Mouse (Mus musculus): ENCODE results near the gene Tor1aip1. TPM values are rescaled to one million over a fixed set of nuclear protein-coding genes. Genes with fewer than 3 reads are reported as not detected.
A peak's percentile ranks its signal among the peaks of the same experiment; 100 is the strongest.
"Not testable (repeated sequence)": the region's sequence is repeated elsewhere in the genome, so short reads cannot be mapped to it uniquely, and the experiment has no call there.

Tor1aip1 gene
- polyA plus RNA-seq, 1 experiment = 65.1 TPM

DNA sequence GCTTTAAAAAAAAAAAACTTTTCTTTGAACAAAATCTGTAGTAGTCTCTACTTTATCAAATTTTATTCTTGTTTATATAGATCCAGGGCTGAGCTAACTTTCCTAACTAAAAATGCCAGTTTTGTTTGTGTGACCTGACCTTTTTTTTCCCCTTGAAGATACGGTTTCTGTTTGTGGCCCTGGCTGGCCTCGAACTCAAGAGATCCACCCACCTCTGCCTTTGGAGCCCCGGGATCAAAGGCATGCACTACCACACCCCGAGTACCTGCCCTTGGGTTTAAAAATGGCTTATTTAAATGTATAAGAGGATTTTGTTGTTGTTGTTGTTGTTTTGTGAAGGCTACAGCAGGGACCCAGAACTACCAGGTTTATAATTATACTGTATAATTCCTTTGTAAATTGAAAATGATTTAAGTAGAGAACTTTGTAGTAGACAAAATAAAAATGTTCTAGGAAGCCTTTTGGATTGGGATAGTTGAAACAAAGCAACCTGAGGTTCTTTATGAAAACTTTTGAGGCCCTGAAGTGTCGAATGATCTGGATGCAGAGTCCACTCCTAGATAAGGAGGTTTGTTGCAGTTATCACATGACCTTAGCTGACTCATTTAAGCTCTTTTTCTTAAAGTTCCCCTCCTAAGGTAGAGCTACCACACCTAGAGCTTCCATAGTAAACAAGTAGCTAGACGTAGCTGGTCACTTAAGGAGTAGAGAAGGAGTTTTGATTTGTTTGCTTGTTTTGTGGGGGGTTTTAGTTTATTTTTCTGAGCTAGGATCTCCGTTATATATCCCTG lies 5.4 kb upstream of the Tor1aip1 start:
- Histone ChIP-seq H3K27ac (replicated peaks; ENCODE audit: low read depth, low read length) (peak overlapping the region; percentile 41), H3K4me3 (ENCODE audit: insufficient read depth, low read depth, low read length) (peak overlapping the region; percentile 59), H3K4me1 (ENCODE audit: control insufficient read depth, insufficient read depth, insufficient read length, low read length) (peaks cover 2% of the 10 kb centered on the region; the same call in 1 of the 2 replicates)

DNA sequence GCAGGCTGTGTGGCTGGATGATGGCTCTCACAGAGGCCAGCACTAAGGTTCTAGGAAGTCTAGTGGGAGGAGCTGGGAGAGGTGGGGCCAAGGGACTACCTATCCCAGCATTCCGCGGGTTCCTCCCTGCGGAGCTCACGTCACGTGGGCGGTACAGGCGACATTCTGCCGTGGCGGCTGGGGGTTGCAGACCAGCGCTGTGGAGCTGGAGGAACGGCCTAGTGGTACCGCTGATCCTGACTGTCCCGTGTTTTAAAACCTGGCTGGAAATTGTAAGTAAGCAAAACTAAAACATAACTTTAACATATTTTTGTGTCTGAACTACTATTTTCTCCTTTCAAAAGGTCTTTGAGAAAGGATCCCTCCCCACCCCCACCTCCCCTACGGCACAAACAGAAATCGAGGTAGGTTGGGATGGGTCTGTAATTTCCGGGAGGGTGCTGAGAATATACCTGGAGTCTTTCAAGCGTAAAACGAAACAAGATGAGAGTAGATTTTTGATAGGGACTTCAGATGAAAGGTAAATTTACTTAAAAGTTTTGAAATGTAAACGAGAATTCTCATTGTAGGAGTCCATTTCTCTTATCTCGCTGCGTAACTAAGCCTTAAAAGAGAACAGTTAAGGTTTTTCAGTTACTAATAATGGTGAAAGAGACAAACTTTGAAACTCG lies 4.6 kb upstream of the Tor1aip1 start:
- Histone ChIP-seq H3K4me3 (ENCODE audit: insufficient read depth, low read depth, low read length) (peak overlapping the region; percentile 57), H3K4me1 (ENCODE audit: control insufficient read depth, insufficient read depth, insufficient read length, low read length) (peaks cover 2% of the 10 kb centered on the region; the same call in 1 of the 2 replicates), H3K27ac (replicated peaks; ENCODE audit: low read depth, low read length) (peak overlapping the region; percentile 48)

DNA sequence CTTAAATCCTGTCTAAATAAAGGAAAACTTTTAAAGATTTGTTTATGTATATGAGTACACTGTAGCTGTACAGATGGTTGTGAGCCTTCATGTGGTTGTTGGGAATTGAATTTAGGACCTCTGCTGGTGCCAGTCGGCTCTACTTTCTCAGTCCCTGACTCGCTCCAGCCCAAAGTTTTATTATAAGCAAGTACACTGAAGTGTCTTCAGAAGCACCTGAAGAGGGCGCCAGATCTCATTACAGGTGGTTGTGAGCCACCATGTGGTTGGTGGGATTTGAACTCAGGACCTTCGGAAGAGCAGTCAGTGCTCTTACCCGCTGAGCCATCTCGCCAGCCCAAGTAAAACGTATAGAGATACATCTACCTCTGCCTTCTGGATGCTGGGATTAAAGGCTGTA lies 3.7 kb upstream of the Tor1aip1 start:
- not testable (repeated sequence) for H3K27ac ChIP-seq (replicated peaks; ENCODE audit: low read depth, low read length); H3K4me1 ChIP-seq (ENCODE audit: control insufficient read depth, insufficient read depth, insufficient read length, low read length); H3K4me3 ChIP-seq (ENCODE audit: insufficient read depth, low read depth, low read length)

DNA sequence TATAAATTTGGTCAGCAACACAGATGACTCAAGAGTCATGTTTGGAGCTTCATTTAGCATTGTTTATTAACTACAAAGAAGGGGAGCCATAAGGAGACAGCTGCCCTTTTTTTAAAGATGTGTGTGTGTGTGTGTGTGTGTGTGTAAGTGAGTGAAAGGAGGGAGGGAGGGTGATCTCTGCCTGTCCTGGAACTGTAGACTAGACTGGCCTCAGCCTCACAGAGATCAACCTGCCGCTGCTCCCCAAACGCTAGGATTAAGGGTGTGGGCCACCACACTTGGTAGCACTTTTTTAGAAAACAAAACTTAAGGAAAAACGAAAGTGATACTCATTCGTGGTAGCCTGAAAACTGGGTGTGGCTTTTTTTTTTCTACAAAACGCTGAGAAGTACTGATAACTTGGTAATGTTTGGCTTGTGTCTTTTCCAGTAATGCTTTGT lies 884 bp upstream of the Tor1aip1 start:
- Histone ChIP-seq H3K4me1 (ENCODE audit: control insufficient read depth, insufficient read depth, insufficient read length, low read length) (peaks cover 2% of the 10 kb centered on the region; the same call in 1 of the 2 replicates), H3K4me3 (ENCODE audit: insufficient read depth, low read depth, low read length) (peak overlapping the region; percentile 56), H3K27ac (replicated peaks; ENCODE audit: low read depth, low read length) (peak overlapping the region; percentile 96)

DNA sequence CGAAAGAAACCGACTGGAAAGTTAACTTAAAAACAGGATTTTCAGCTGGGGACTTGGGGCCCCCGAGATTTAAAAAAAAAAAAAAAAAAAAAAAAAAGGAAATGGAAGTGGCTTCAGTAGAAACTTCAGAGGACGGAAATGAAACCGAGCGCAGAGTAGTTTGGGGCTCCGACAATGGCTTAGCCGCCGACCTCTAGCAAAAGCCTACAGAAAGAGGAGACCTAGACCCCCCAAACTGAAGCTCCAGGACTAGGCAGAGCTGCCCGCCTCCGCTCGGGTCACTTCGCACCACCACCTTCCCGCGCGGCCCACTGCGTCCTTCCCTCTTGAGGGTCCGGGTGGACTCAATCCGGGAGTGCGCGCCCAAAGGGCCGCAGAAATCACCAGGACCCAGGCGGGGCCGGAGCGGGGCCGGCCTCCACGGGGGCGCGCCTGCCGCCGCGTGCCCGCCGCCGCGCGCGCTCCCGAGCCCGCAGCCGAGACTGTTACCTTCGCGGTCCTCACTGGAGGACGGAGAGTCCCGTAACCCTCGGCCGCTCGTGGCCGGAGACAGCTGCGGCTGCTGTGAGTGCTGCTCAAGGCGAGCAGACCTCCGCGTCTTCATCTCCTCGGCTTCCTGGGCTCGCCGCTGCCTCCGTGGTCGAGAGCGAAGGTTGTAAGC lies 881 bp downstream of the Tor1aip1 start, which contains the start of gene Tor1aip2:
TSS of gene Tor1aip2 (plus strand) at position 135 of the 661 bp plus-strand sequence.
- Histone ChIP-seq H3K4me1 (ENCODE audit: control insufficient read depth, insufficient read depth, insufficient read length, low read length) (peaks cover 2% of the 10 kb centered on the region; the same call in 1 of the 2 replicates), H3K4me3 (ENCODE audit: insufficient read depth, low read depth, low read length) (peak within 1 kb of the TSS; percentile 74), H3K27ac (replicated peaks; ENCODE audit: low read depth, low read length) (peak within 1 kb of the TSS; percentile 97)

DNA sequence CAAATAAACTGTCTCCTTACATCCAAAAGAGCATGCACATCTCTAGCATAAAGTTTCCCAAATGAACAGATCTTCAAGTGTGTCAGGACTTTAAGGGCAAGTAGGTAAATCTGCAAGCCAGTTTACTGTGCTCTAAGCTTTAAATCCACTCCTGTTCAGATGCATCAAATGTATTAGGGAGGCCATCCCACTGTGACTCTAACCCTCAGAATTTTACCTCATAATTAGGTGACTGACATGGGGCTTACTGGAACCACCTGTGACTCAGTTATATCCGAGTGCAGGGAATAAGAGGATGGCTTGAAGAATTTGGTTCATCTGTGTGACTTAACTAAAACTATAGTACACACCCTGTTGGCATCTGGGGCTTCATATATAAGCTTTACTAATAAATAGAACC lies 1.6 kb downstream of the Tor1aip1 start:
- peak overlapping the region; percentile 74 for H3K4me3 ChIP-seq (ENCODE audit: insufficient read depth, low read depth, low read length)
- H3K27ac ChIP-seq (replicated peaks; ENCODE audit: low read depth, low read length) = no peak overlapping the region
- H3K4me1 ChIP-seq (ENCODE audit: control insufficient read depth, insufficient read depth, insufficient read length, low read length) = peaks cover 2% of the 10 kb centered on the region; the same call in 1 of the 2 replicates

DNA sequence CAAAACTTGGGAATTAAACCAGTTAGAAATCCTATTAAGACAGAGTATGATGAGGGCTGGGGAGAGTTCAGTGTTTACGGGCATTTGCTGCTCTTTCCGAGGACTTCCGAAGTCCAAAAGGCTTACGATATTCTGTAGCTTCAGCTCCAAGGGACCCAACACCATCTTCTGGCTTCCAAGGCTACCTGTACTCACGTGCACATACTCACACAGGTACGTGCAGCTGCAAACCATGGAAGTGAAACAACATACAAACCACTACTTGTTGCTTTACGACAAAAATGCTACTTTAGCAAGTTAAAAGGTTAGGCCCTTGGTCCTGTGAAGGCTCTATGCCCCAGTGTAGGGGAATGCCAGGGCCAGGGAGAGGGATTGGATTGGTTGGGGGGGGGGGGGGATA lies 2.4 kb downstream of the Tor1aip1 start:
- Histone ChIP-seq H3K4me3 (ENCODE audit: insufficient read depth, low read depth, low read length) (peak overlapping the region; percentile 5; the same call in 1 of the 2 replicates), H3K4me1 (ENCODE audit: control insufficient read depth, insufficient read depth, insufficient read length, low read length) (peaks cover 2% of the 10 kb centered on the region; the same call in 1 of the 2 replicates), H3K27ac (replicated peaks; ENCODE audit: low read depth, low read length) (no peak overlapping the region)

DNA sequence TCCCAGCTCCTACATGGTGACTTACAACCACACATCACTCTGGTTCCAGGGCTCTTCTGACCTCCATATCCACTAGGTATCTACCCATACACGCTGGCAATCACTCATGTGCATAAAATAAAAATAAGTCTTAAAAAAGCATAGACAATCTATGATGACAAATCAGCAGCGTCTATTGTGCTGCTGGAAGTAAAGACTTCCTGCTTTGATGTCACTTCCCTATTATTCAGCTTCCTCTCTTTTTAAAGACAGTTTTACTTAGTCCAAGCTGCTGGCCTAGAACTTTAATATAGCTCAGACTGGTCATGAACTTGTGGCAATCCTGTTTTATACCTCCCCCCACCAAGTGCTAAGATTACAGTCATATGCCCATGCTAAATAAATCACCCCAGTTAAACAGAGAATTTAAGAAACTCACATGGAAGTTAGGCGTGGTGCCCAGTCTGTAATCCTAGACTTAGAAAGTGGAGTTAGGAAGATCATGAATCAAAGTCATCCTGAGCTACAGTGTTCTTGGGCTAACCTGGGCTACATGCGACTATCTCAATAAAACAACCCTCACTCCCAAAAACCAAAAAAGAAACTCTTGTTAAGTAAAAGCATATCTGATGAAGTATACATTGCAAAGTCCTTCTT lies 7.8 kb downstream of the Tor1aip1 start:
- H3K27ac ChIP-seq (replicated peaks; ENCODE audit: low read depth, low read length) = no peak overlapping the region
- H3K4me3 ChIP-seq (ENCODE audit: insufficient read depth, low read depth, low read length) = no peak overlapping the region
- H3K4me1 ChIP-seq (ENCODE audit: control insufficient read depth, insufficient read depth, insufficient read length, low read length) = no peaks in the 10 kb centered on the region

DNA sequence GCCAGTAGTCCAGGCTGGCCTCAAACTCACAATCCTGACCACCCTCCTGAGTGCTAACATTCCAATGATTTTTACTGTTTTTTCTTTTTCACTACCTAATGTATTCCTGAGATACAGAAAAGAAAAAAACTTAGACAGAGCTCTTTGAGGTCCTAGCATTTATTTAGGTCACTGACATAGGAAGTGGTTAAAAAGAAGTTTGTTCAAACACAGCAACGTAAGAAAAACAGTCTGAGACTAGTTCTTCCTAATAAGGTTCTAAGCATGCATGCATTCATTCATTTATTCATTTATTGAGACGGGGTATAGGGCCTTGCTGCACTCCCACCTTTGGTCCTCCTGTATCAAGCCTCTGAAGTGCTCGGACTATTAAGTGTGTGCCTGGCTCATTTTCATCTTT lies 8.4 kb downstream of the Tor1aip1 start:
- H3K4me3 ChIP-seq (ENCODE audit: insufficient read depth, low read depth, low read length) = no peak overlapping the region
- H3K27ac ChIP-seq (replicated peaks; ENCODE audit: low read depth, low read length) = no peak overlapping the region
- H3K4me1 ChIP-seq (ENCODE audit: control insufficient read depth, insufficient read depth, insufficient read length, low read length) = no peaks in the 10 kb centered on the region

DNA sequence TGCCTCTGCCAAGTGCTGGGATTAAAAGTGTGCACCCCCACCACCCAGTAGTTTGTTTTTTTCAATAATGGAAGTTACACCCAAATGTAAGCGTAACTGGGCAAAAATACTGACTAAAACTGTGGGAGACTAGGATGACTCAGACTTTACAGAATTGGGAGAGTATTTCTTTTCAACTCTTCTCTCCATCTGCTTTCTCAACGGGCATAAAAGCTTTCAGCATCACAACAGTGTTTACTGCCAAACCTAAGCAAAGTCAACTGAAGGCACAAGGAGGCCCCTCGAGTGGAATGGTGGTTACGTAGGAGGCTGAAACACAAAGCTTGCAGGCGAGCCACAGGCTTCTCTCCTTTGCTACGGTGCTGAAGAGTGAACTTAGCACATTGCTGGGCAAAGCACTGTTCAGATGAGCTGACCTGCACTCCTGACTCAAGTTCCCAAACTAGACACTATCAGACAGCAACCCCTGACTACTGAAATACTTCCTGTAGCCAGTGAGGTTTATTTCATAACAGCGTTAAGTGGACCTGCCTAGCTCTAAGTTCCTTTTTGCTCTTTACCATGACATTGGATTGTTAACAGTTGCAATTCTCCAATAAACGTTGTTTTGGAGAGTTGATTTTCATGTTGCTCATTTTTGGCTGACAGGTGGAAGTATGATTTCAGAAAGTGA lies 11.3 kb downstream of the Tor1aip1 start:
- no peak overlapping the region; the same call in 1 of the 2 replicates for H3K27ac ChIP-seq (replicated peaks; ENCODE audit: low read depth, low read length)
- no peak overlapping the region for H3K4me3 ChIP-seq (ENCODE audit: insufficient read depth, low read depth, low read length)
- H3K4me1 ChIP-seq (ENCODE audit: control insufficient read depth, insufficient read depth, insufficient read length, low read length) = no peaks in the 10 kb centered on the region

DNA sequence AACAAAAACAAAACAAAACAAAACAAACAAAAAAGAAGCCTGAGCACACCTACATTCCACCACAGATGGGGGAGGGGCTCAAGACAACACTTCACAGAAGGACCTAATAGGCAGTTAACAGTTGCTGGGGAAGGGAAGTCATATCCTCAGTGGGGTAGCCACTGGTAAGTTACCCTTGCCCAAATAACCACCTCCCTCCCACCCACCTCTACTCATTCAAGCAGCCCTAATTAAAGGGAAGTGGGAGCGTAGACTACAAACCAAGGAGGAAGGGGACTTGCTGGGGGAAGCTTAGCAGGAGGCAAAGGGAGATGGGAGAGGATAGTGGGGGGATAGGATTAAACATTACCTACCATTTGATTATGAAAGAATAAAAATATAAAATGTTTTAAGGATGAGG lies 15.9 kb downstream of the Tor1aip1 start:
- H3K4me1 ChIP-seq (ENCODE audit: control insufficient read depth, insufficient read depth, insufficient read length, low read length) = no peaks in the 10 kb centered on the region
- H3K27ac ChIP-seq (replicated peaks; ENCODE audit: low read depth, low read length) = no peak overlapping the region
- no peak overlapping the region for H3K4me3 ChIP-seq (ENCODE audit: insufficient read depth, low read depth, low read length)

DNA sequence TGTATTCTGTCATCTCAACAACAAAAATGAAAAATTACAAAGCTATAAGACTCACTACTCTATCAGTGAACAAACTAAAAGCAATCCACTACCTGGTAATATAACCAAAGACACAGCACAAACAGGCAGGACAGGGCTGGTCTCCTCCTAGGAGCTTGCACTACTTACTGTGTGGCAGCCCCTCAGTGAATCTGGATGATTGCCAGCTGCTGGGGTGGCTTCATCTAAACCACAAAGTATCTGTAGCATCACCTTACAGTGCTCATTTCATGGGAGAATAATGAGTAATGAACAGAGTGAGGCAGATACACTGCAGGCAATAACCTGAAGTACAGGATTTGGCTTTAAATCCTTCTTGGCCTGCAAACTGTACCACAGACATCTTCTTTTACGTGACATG lies 16.5 kb downstream of the Tor1aip1 start:
- no peak overlapping the region for H3K27ac ChIP-seq (replicated peaks; ENCODE audit: low read depth, low read length)

DNA sequence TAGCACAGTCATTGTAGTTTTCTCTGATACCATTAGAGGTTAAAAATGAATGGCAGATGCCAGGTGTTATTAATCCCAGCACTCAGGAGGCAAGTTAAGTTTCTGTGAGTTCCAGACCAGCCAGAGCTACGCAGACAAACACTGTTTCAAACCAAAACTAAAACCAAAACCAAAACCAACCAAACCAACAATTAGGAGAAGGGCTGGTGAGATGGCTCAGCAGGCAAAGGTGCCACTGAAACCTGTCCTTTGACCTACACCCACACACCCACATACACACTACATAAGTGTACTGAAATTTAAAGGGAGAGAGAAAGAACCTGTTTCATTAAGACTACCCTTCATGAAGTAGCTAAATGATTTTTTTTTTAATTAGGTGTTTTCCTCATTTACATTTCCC lies 27.3 kb downstream of the Tor1aip1 start:
- Histone ChIP-seq H3K4me1 (ENCODE audit: control insufficient read depth, insufficient read depth, insufficient read length, low read length) (no peaks in the 10 kb centered on the region), H3K4me3 (ENCODE audit: insufficient read depth, low read depth, low read length) (no peak overlapping the region), H3K27ac (replicated peaks; ENCODE audit: low read depth, low read length) (no peak overlapping the region)

More for the DNA sequence above, 16.5 kb downstream of the Tor1aip1 start:
- Histone ChIP-seq H3K4me3 (ENCODE audit: insufficient read depth, low read depth, low read length) (no peak overlapping the region), H3K4me1 (ENCODE audit: control insufficient read depth, insufficient read depth, insufficient read length, low read length) (no peaks in the 10 kb centered on the region)

DNA sequence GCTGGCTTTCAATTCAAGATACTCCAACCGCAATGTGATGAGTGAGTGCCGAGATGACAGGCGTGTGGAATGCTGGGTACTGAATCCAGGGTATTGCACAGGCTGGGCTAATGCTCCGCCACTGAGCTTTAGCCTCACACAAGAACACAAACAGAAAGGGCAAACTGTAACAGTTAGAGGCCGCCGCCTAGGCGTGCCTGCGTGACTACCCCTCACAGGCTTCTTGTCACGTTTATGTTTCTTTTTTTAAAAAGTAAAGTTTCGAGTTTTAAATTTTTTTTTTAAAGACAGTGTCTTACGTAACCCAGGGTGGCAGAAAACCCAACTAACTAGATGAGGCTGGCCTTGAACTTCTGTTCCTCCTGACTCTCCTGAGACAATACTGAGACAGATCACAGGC lies 30.4 kb downstream of the Tor1aip1 start:
- Histone ChIP-seq H3K27ac (replicated peaks; ENCODE audit: low read depth, low read length) (no peak overlapping the region), H3K4me1 (ENCODE audit: control insufficient read depth, insufficient read depth, insufficient read length, low read length) (no peaks in the 10 kb centered on the region), H3K4me3 (ENCODE audit: insufficient read depth, low read depth, low read length) (no peak overlapping the region)
